Mouse (Mus musculus): ENCODE results near the gene Lrrc61. TPM values are rescaled to one million over a fixed set of nuclear protein-coding genes. Genes with fewer than 3 reads are reported as not detected.
A peak's percentile ranks its signal among the peaks of the same experiment; 100 is the strongest.

Gene Lrrc61
- polyA plus RNA-seq, 1 experiment from 2014 or later = 9.6 TPM

- Histone ChIP-seq H3K27me3 (ENCODE audit: control insufficient read depth, insufficient read depth, low read length) (no peaks in the 10 kb centered on the region), H3K9ac (ENCODE audit: low read length) (no peak overlapping the region), H3K4me3 (replicated peaks; ENCODE audit: low read length) (no peak overlapping the region), H3K9me3 (replicated peaks; ENCODE audit: control insufficient read depth, low read length) (no peaks in the 10 kb centered on the region), H3K27ac (ENCODE audit: low read length) (peak overlapping the region; percentile 82), H3K4me2 (ENCODE audit: low read depth, low read length) (peak overlapping the region; percentile 11; the same call in 1 of the 2 replicates), H3K36me3 (ENCODE audit: control insufficient read depth, insufficient read depth, low read length) (no peaks in the 10 kb centered on the region), H3K4me1 (ENCODE audit: control insufficient read depth, insufficient read depth, low read length) (peaks cover 18% of the 10 kb centered on the region)
- no peak for ATAC-seq (ENCODE audit: insufficient read depth, low FRiP score)
- 30% methylated on average over 5 of the region's 5 CpGs for WGBS
Observed at GRCm38 (mm10) chr6:48578736-48579135, 24.1 kb downstream of the Lrrc61 start.

GRCm38 (mm10) chr6:48579215-48579648, 24.6 kb downstream of the Lrrc61 start:
- Histone ChIP-seq H3K9ac (ENCODE audit: low read length) (peak overlapping the region; percentile 34), H3K9me3 (replicated peaks; ENCODE audit: control insufficient read depth, low read length) (no peaks in the 10 kb centered on the region), H3K27ac (ENCODE audit: low read length) (peak overlapping the region; percentile 82), H3K4me3 (replicated peaks; ENCODE audit: low read length) (no peak overlapping the region), H3K4me1 (ENCODE audit: control insufficient read depth, insufficient read depth, low read length) (peaks cover 18% of the 10 kb centered on the region), H3K4me2 (ENCODE audit: low read depth, low read length) (peak overlapping the region; percentile 11; the same call in 1 of the 2 replicates), H3K36me3 (ENCODE audit: control insufficient read depth, insufficient read depth, low read length) (no peaks in the 10 kb centered on the region), H3K27me3 (ENCODE audit: control insufficient read depth, insufficient read depth, low read length) (no peaks in the 10 kb centered on the region)
- ATAC-seq (ENCODE audit: insufficient read depth, low FRiP score) = peak; percentile 59; the same call in 1 of the 2 replicates
- WGBS = 16% methylated on average over 5 of the region's 5 CpGs

GRCm38 (mm10) chr6:48581257-48581656, 26.7 kb downstream of the Lrrc61 start:
- Histone ChIP-seq H3K27ac (ENCODE audit: low read length) (no peak overlapping the region), H3K4me2 (ENCODE audit: low read depth, low read length) (no peak overlapping the region), H3K4me3 (replicated peaks; ENCODE audit: low read length) (no peak overlapping the region), H3K9me3 (replicated peaks; ENCODE audit: control insufficient read depth, low read length) (no peaks in the 10 kb centered on the region), H3K9ac (ENCODE audit: low read length) (no peak overlapping the region), H3K4me1 (ENCODE audit: control insufficient read depth, insufficient read depth, low read length) (peaks cover 18% of the 10 kb centered on the region), H3K27me3 (ENCODE audit: control insufficient read depth, insufficient read depth, low read length) (no peaks in the 10 kb centered on the region), H3K36me3 (ENCODE audit: control insufficient read depth, insufficient read depth, low read length) (no peaks in the 10 kb centered on the region)
- 30% methylated on average over 3 of the region's 3 CpGs for WGBS
- ATAC-seq (ENCODE audit: insufficient read depth, low FRiP score) = no peak; the same call in 1 of the 2 replicates

- H3K9ac ChIP-seq (ENCODE audit: low read length) = no peak overlapping the region
- 69% methylated on average over 3 of the region's 3 CpGs for WGBS
- H3K4me2 ChIP-seq (ENCODE audit: low read depth, low read length) = no peak overlapping the region
- H3K27ac ChIP-seq (ENCODE audit: low read length) = no peak overlapping the region
- H3K27me3 ChIP-seq (ENCODE audit: control insufficient read depth, insufficient read depth, low read length) = no peaks in the 10 kb centered on the region
- no peaks in the 10 kb centered on the region for H3K9me3 ChIP-seq (replicated peaks; ENCODE audit: control insufficient read depth, low read length)
- H3K4me1 ChIP-seq (ENCODE audit: control insufficient read depth, insufficient read depth, low read length) = peaks cover 18% of the 10 kb centered on the region
- no peaks in the 10 kb centered on the region for H3K36me3 ChIP-seq (ENCODE audit: control insufficient read depth, insufficient read depth, low read length)
- no peak overlapping the region for H3K4me3 ChIP-seq (replicated peaks; ENCODE audit: low read length)
- no peak for ATAC-seq (ENCODE audit: insufficient read depth, low FRiP score)
Observed at GRCm38 (mm10) chr6:48582037-48582436, 27.4 kb downstream of the Lrrc61 start.

- no peak for ATAC-seq (ENCODE audit: insufficient read depth, low FRiP score)
- peak within 1 kb of the TSS; percentile 78 for H3K27ac ChIP-seq (ENCODE audit: low read length)
- H3K27me3 ChIP-seq (ENCODE audit: control insufficient read depth, insufficient read depth, low read length) = no peaks in the 10 kb centered on the region
- H3K36me3 ChIP-seq (ENCODE audit: control insufficient read depth, insufficient read depth, low read length) = no peaks in the 10 kb centered on the region
- WGBS = 36% methylated on average over 6 of the region's 6 CpGs
- no peak within 1 kb of the TSS for H3K4me2 ChIP-seq (ENCODE audit: low read depth, low read length)
- peaks cover 7% of the 10 kb centered on the region; the same call in 1 of the 2 replicates for H3K4me1 ChIP-seq (ENCODE audit: control insufficient read depth, insufficient read depth, low read length)
- H3K9me3 ChIP-seq (replicated peaks; ENCODE audit: control insufficient read depth, low read length) = no peaks in the 10 kb centered on the region
- H3K9ac ChIP-seq (ENCODE audit: low read length) = no peak within 1 kb of the TSS
- no peak within 1 kb of the TSS for H3K4me3 ChIP-seq (replicated peaks; ENCODE audit: low read length)
Observed at GRCm38 (mm10) chr6:48589194-48589750, 34.7 kb downstream of the Lrrc61 start, which contains the start of gene Gm45021. Gene Gm45021 (plus strand): TSS chr6:48589610.

- no peak overlapping the region for H3K4me2 ChIP-seq (ENCODE audit: low read depth, low read length)
- no peaks in the 10 kb centered on the region for H3K27me3 ChIP-seq (ENCODE audit: control insufficient read depth, insufficient read depth, low read length)
- 74% methylated on average over 3 of the region's 3 CpGs for WGBS
- peaks cover 5% of the 10 kb centered on the region for H3K36me3 ChIP-seq (ENCODE audit: control insufficient read depth, insufficient read depth, low read length)
- H3K4me1 ChIP-seq (ENCODE audit: control insufficient read depth, insufficient read depth, low read length) = peaks cover 16% of the 10 kb centered on the region
- H3K9ac ChIP-seq (ENCODE audit: low read length) = no peak overlapping the region
- no peak for ATAC-seq (ENCODE audit: insufficient read depth, low FRiP score)
- peaks cover 7% of the 10 kb centered on the region for H3K9me3 ChIP-seq (replicated peaks; ENCODE audit: control insufficient read depth, low read length)
- no peak overlapping the region for H3K27ac ChIP-seq (ENCODE audit: low read length)
- no peak overlapping the region for H3K4me3 ChIP-seq (replicated peaks; ENCODE audit: low read length)
Observed at GRCm38 (mm10) chr6:48591221-48591845, 36.7 kb downstream of the Lrrc61 start.

GRCm38 (mm10) chr6:48591871-48592270, 37.3 kb downstream of the Lrrc61 start:
- Histone ChIP-seq H3K9ac (ENCODE audit: low read length) (no peak overlapping the region), H3K4me3 (replicated peaks; ENCODE audit: low read length) (no peak overlapping the region)

GRCm38 (mm10) chr6:48593158-48594042, 38.8 kb downstream of the Lrrc61 start, which contains the start of the genes Repin1 and Gm44965:
Gene Repin1 (plus strand): TSS chr6:48593883.
Gene Gm44965 (plus strand): TSS chr6:48593941.
- H3K27ac ChIP-seq (ENCODE audit: low read length) = peak within 1 kb of the TSS; percentile 85
- peaks cover 25% of the 10 kb centered on the region for H3K36me3 ChIP-seq (ENCODE audit: control insufficient read depth, insufficient read depth, low read length)
- peaks cover 16% of the 10 kb centered on the region for H3K4me1 ChIP-seq (ENCODE audit: control insufficient read depth, insufficient read depth, low read length)
- H3K27me3 ChIP-seq (ENCODE audit: control insufficient read depth, insufficient read depth, low read length) = no peaks in the 10 kb centered on the region
- H3K4me3 ChIP-seq (replicated peaks; ENCODE audit: low read length) = peak within 1 kb of the TSS; percentile 87
- H3K9ac ChIP-seq (ENCODE audit: low read length) = peak within 1 kb of the TSS; percentile 94
- H3K9me3 ChIP-seq (replicated peaks; ENCODE audit: control insufficient read depth, low read length) = peaks cover 24% of the 10 kb centered on the region
- H3K4me2 ChIP-seq (ENCODE audit: low read depth, low read length) = peak within 1 kb of the TSS; percentile 67
- peak; percentile 93 for ATAC-seq (ENCODE audit: insufficient read depth, low FRiP score)
- 6% methylated on average over 45 of the region's 45 CpGs for WGBS

More at GRCm38 (mm10) chr6:48591871-48592270, 37.3 kb downstream of the Lrrc61 start:
- Histone ChIP-seq H3K4me1 (ENCODE audit: control insufficient read depth, insufficient read depth, low read length) (peaks cover 16% of the 10 kb centered on the region), H3K4me2 (ENCODE audit: low read depth, low read length) (no peak overlapping the region), H3K27me3 (ENCODE audit: control insufficient read depth, insufficient read depth, low read length) (no peaks in the 10 kb centered on the region), H3K36me3 (ENCODE audit: control insufficient read depth, insufficient read depth, low read length) (peaks cover 10% of the 10 kb centered on the region), H3K27ac (ENCODE audit: low read length) (no peak overlapping the region), H3K9me3 (replicated peaks; ENCODE audit: control insufficient read depth, low read length) (peaks cover 12% of the 10 kb centered on the region)
- 86% methylated on average over 6 of the region's 6 CpGs for WGBS
- ATAC-seq (ENCODE audit: insufficient read depth, low FRiP score) = no peak
